Mouse (Mus musculus) MEL (cell line): ENCODE results near the gene Slc25a18. TPM values are rescaled to one million over a fixed set of nuclear protein-coding genes. Genes with fewer than 3 reads are reported as not detected.

Experiments used
- DNase-seq: peaks from one replicate; pipeline ENCODE4 v3.0.0; 2011; ENCODE audit warnings: low read depth, low spot score
- H3K27ac ChIP-seq: 2 replicates; pipeline ENCODE4 v1.5.1; 2012; ENCODE audit warnings: low read depth, mild to moderate bottlenecking, control low read depth, low read length, moderate library complexity; ENCODE audit not compliant: control insufficient read depth
- H3K27me3 ChIP-seq, 2 experiments: fragments of 150-350 bp in 1 of 2; sonication (generic) in 1 of 2; 2 replicates each; pipeline ENCODE4 v1.6.1; 2012; ENCODE audit warnings: low read length in 2 of 2, mild to moderate bottlenecking in 2 of 2, improper control_type of control experiment in 1 of 2, moderate library complexity in 1 of 2; ENCODE audit not compliant: insufficient read depth in 2 of 2, control insufficient read depth in 1 of 2
- H3K36me3 ChIP-seq, 2 experiments: 2 replicates each; pipeline ENCODE4 v1.6.1; 2012 to 2014; ENCODE audit warnings: low read length in 2 of 2, improper control_type of control experiment in 1 of 2, inconsistent platforms in 1 of 2, mild to moderate bottlenecking in 1 of 2; ENCODE audit not compliant: insufficient read depth in 2 of 2, control insufficient read depth in 1 of 2
- H3K4me1 ChIP-seq, 2 experiments: fragments of 150-350 bp in 1 of 2; sonication (generic) in 1 of 2; 2 replicates each; pipeline ENCODE4 v1.6.1; 2012; ENCODE audit warnings: low read length in 2 of 2, improper control_type of control experiment in 1 of 2, mild to moderate bottlenecking in 1 of 2; ENCODE audit not compliant: insufficient read depth in 2 of 2, control insufficient read depth in 1 of 2
- H3K4me3 ChIP-seq, 2 experiments: fragments of 150-350 bp in 1 of 2; sonication (generic) in 1 of 2; 2 replicates each; pipeline ENCODE4 v1.5.1; 2012; ENCODE audit warnings: low read depth in 2 of 2, low read length in 2 of 2, mild to moderate bottlenecking in 2 of 2, moderate library complexity in 2 of 2, control low read depth in 1 of 2, improper control_type of control experiment in 1 of 2; ENCODE audit not compliant: control insufficient read depth in 1 of 2, insufficient read depth in 1 of 2
- H3K79me2 ChIP-seq: 2 replicates; pipeline ENCODE4 v1.6.1; 2012; ENCODE audit warnings: mild to moderate bottlenecking, low read length, moderate library complexity; ENCODE audit not compliant: control insufficient read depth, poor library complexity, insufficient read depth
- H3K9ac ChIP-seq: 2 replicates; pipeline ENCODE4 v1.6.1; 2012; ENCODE audit warnings: low read depth, mild to moderate bottlenecking, control low read depth, low read length, moderate library complexity; ENCODE audit not compliant: control insufficient read depth, poor library complexity, severe bottlenecking
- H3K9me3 ChIP-seq: fragments of 150-350 bp; sonication (generic); replicated peaks from 2 replicates; pipeline ENCODE4 v1.6.1; 2012; ENCODE audit warnings: mild to moderate bottlenecking, low read length, improper control_type of control experiment, moderate library complexity; ENCODE audit not compliant: insufficient read depth
- BHLHE40 ChIP-seq: IDR thresholded peaks from 2 replicates; pipeline ENCODE4 v1.6.1; 2012; ENCODE audit warnings: low read depth, mild to moderate bottlenecking, inconsistent platforms, low read length, improper control_type of control experiment, borderline replicate concordance
- CHD1 ChIP-seq: IDR thresholded peaks from 2 replicates; pipeline ENCODE4 v1.6.1; 2012; ENCODE audit warnings: low read depth, mild to moderate bottlenecking, inconsistent platforms, low read length, improper control_type of control experiment
- CHD2 ChIP-seq: IDR thresholded peaks from 2 replicates; pipeline ENCODE4 v1.6.1; 2011; ENCODE audit warnings: low read length, improper control_type of control experiment
- CTCF ChIP-seq, 3 experiments: IDR thresholded peaks in 2 of 3; conservative IDR thresholded peaks in 1 of 3; 2 replicates each; pipeline ENCODE4 v1.5.1; 2011 to 2012; ENCODE audit warnings: low read length in 3 of 3, low read depth in 2 of 3, mild to moderate bottlenecking in 2 of 3, improper control_type of control experiment in 1 of 3, inconsistent platforms in 1 of 3, mixed read lengths in 1 of 3, moderate library complexity in 1 of 3; ENCODE audit not compliant: control insufficient read depth in 1 of 3, insufficient read depth in 1 of 3, poor library complexity in 1 of 3, severe bottlenecking in 1 of 3
- E2F4 ChIP-seq: IDR thresholded peaks from 2 replicates; pipeline ENCODE4 v1.6.1; 2011; ENCODE audit warnings: low read depth, low read length, improper control_type of control experiment, borderline replicate concordance
- ELF1 ChIP-seq: IDR thresholded peaks from 2 replicates; pipeline ENCODE4 v1.6.1; 2014; ENCODE audit warnings: low read depth, mild to moderate bottlenecking, inconsistent platforms, low read length, improper control_type of control experiment, moderate library complexity
- EP300 ChIP-seq, 2 experiments: IDR thresholded peaks; 2 replicates each; pipeline ENCODE4 v1.6.1; 2011; ENCODE audit warnings: improper control_type of control experiment in 2 of 2, low read length in 2 of 2, low read depth in 1 of 2, mild to moderate bottlenecking in 1 of 2
- ETS1 ChIP-seq: IDR thresholded peaks from 2 replicates; pipeline ENCODE4 v1.6.1; 2012; ENCODE audit warnings: low read depth, mild to moderate bottlenecking, inconsistent platforms, low read length, improper control_type of control experiment, moderate library complexity
- GABPA ChIP-seq: IDR thresholded peaks from 2 replicates; pipeline ENCODE4 v1.6.1; 2012; ENCODE audit warnings: low read depth, mild to moderate bottlenecking, inconsistent platforms, low read length, improper control_type of control experiment, moderate library complexity
- GATA1 ChIP-seq: IDR thresholded peaks from 2 replicates; pipeline ENCODE4 v1.6.1; 2011; ENCODE audit warnings: low read depth, low read length, improper control_type of control experiment
- HCFC1 ChIP-seq: IDR thresholded peaks from 2 replicates; pipeline ENCODE4 v1.6.1; 2012; ENCODE audit warnings: low read depth, mild to moderate bottlenecking, inconsistent platforms, low read length, improper control_type of control experiment, moderate library complexity
- JUND ChIP-seq: IDR thresholded peaks from 2 replicates; pipeline ENCODE4 v1.6.1; 2011; ENCODE audit warnings: low read depth, mild to moderate bottlenecking, improper control_type of control experiment, low read length
- KAT2A ChIP-seq: conservative IDR thresholded peaks from 2 replicates; pipeline ENCODE4 v1.6.1; 2012; ENCODE audit warnings: low read depth, low read length, improper control_type of control experiment, inconsistent platforms
- MAFK ChIP-seq: IDR thresholded peaks from 2 replicates; pipeline ENCODE4 v1.6.1; 2011; ENCODE audit warnings: low read depth, mild to moderate bottlenecking, low read length, improper control_type of control experiment, borderline replicate concordance
- MAX ChIP-seq: IDR thresholded peaks from 2 replicates; pipeline ENCODE4 v1.6.1; 2011; ENCODE audit warnings: low read length, improper control_type of control experiment
- MAZ ChIP-seq: IDR thresholded peaks from 2 replicates; pipeline ENCODE4 v1.6.1; 2012; ENCODE audit warnings: low read depth, mild to moderate bottlenecking, inconsistent platforms, low read length, improper control_type of control experiment
- MXI1 ChIP-seq: IDR thresholded peaks from 2 replicates; pipeline ENCODE4 v1.6.1; 2011; ENCODE audit warnings: mild to moderate bottlenecking, low read depth, low read length, improper control_type of control experiment
- MYB ChIP-seq: IDR thresholded peaks from 2 replicates; pipeline ENCODE4 v1.6.1; 2011; ENCODE audit warnings: mild to moderate bottlenecking, low read depth, low read length, improper control_type of control experiment
- MYC ChIP-seq: IDR thresholded peaks from 2 replicates; pipeline ENCODE4 v1.6.1; 2011; ENCODE audit warnings: low read depth, mild to moderate bottlenecking, low read length, improper control_type of control experiment, moderate library complexity
- NELFE ChIP-seq: IDR thresholded peaks from 2 replicates; pipeline ENCODE4 v1.6.1; 2011; ENCODE audit warnings: low read depth, low read length, improper control_type of control experiment
- NRF1 ChIP-seq: IDR thresholded peaks from 2 replicates; pipeline ENCODE4 v1.6.1; 2014; ENCODE audit warnings: low read depth, mild to moderate bottlenecking, inconsistent platforms, low read length, improper control_type of control experiment, moderate library complexity; ENCODE audit not compliant: poor library complexity, insufficient read depth, severe bottlenecking
- POLR2A ChIP-seq, 2 experiments: IDR thresholded peaks; 2 replicates each; pipeline ENCODE4 v1.6.1; 2011 to 2012; ENCODE audit warnings: low read length in 2 of 2, mild to moderate bottlenecking in 2 of 2, control low read depth in 1 of 2, improper control_type of control experiment in 1 of 2, low read depth in 1 of 2, moderate library complexity in 1 of 2; ENCODE audit not compliant: control insufficient read depth in 1 of 2, insufficient read depth in 1 of 2, poor library complexity in 1 of 2
- POLR2AphosphoS2 ChIP-seq: IDR thresholded peaks from 2 replicates; pipeline ENCODE4 v1.6.1; 2011; ENCODE audit warnings: low read length, improper control_type of control experiment
- POLR2AphosphoS5 ChIP-seq: IDR thresholded peaks from 2 replicates; pipeline ENCODE4 v1.6.1; 2012; ENCODE audit warnings: low read depth, borderline replicate concordance, mild to moderate bottlenecking, inconsistent platforms, low read length, moderate library complexity, mixed read lengths
- RAD21 ChIP-seq: IDR thresholded peaks from 2 replicates; pipeline ENCODE4 v1.6.1; 2011; ENCODE audit warnings: mild to moderate bottlenecking, low read depth, low read length, improper control_type of control experiment
- RCOR1 ChIP-seq: IDR thresholded peaks from 2 replicates; pipeline ENCODE4 v1.6.1; 2012; ENCODE audit warnings: low read depth, mild to moderate bottlenecking, inconsistent platforms, low read length, improper control_type of control experiment
- SIN3A ChIP-seq: IDR thresholded peaks from 2 replicates; pipeline ENCODE4 v1.6.1; 2012; ENCODE audit warnings: low read length, improper control_type of control experiment, inconsistent platforms
- SMC3 ChIP-seq: IDR thresholded peaks from 2 replicates; pipeline ENCODE4 v1.6.1; 2011; ENCODE audit warnings: low read depth, low read length, improper control_type of control experiment
- TAL1 ChIP-seq: IDR thresholded peaks from 2 replicates; pipeline ENCODE4 v1.6.1; 2012; ENCODE audit warnings: mild to moderate bottlenecking, inconsistent platforms, low read length, moderate library complexity, mixed read lengths
- TBP ChIP-seq: IDR thresholded peaks from 2 replicates; pipeline ENCODE4 v1.8.0; 2011; ENCODE audit warnings: low read depth, low read length, improper control_type of control experiment
- TCF12 ChIP-seq: IDR thresholded peaks from 2 replicates; pipeline ENCODE4 v1.6.1; 2014; ENCODE audit warnings: low read depth, mild to moderate bottlenecking, inconsistent platforms, low read length, improper control_type of control experiment, moderate library complexity
- UBTF ChIP-seq: IDR thresholded peaks from 2 replicates; pipeline ENCODE4 v1.6.1; 2012; ENCODE audit warnings: low read depth, mild to moderate bottlenecking, inconsistent platforms, low read length, improper control_type of control experiment, moderate library complexity, borderline replicate concordance; ENCODE audit not compliant: insufficient read depth
- USF1 ChIP-seq: IDR thresholded peaks from 2 replicates; pipeline ENCODE4 v1.6.1; 2014; ENCODE audit warnings: low read depth, mild to moderate bottlenecking, inconsistent platforms, low read length, improper control_type of control experiment, moderate library complexity
- ZC3H11A ChIP-seq: IDR thresholded peaks from 2 replicates; pipeline ENCODE4 v1.6.1; 2012; ENCODE audit warnings: low read depth, mild to moderate bottlenecking, inconsistent platforms, low read length, improper control_type of control experiment
- ZKSCAN1 ChIP-seq: IDR thresholded peaks from 2 replicates; pipeline ENCODE4 v1.6.1; 2012; ENCODE audit warnings: low read depth, mild to moderate bottlenecking, inconsistent platforms, low read length, improper control_type of control experiment, moderate library complexity
- ZMIZ1 ChIP-seq: IDR thresholded peaks from 2 replicates; pipeline ENCODE4 v1.6.1; 2012; ENCODE audit warnings: low read depth, mild to moderate bottlenecking, inconsistent platforms, low read length, improper control_type of control experiment, moderate library complexity
- ZNF384 ChIP-seq: IDR thresholded peaks from 2 replicates; pipeline ENCODE4 v1.6.1; 2012; ENCODE audit warnings: low read depth, mild to moderate bottlenecking, inconsistent platforms, low read length, improper control_type of control experiment
- polyA plus RNA-seq, 2 experiments: library from polyadenylated mRNA; stranded (reverse) in 1 of 2; unstranded in 1 of 2; fragments of >175 nt in 1 of 2; fragments of >200 nt in 1 of 2; gene quantifications; 2 replicates each; pipeline versions ENCODE4 v1.2.1 to v1.2.4; 2012; ENCODE audit warnings: low replicate concordance in 2 of 2, low read depth in 1 of 2; ENCODE audit not compliant: insufficient read length in 2 of 2, insufficient read depth in 1 of 2, missing spikeins in 1 of 2
- total RNA-seq: library from RNA; depleted of rRNA; stranded (reverse); fragments of 300-350 nt; gene quantifications from 2 replicates; pipeline ENCODE4 v1.2.3, GENCODE M21; 2012

Gene Slc25a18
- total and polyA plus RNA-seq, 3 experiments, result 0.12 to 0.57 TPM; not detected in 1

GRCm38 (mm10) chr6:120830056-120830455 lies 56.7 kb downstream of the Slc25a18 start:
- H3K27me3 ChIP-seq, result no peaks in the 10 kb centered on the region
- H3K4me3 ChIP-seq, result no peak overlapping the region
- peak; percentile 80 for DNase-seq
- peak; percentile 88 for TF ChIP-seq ETS1
- peak; percentile 89 for TF ChIP-seq GATA1
- TF ChIP-seq HCFC1, result no peak
- TF ChIP-seq KAT2A, result no peak; the same call in 1 of the 2 replicates
- TF ChIP-seq CHD1, result no peak
- TF ChIP-seq SMC3, result peak; percentile 17; the same call in 1 of the 2 replicates
- no peak for TF ChIP-seq POLR2A (IDR thresholded peaks at IDR 0.05; ENCODE audit: control insufficient read depth in 1 of 2, insufficient read depth in 1 of 2, low read depth in 1 of 2, low read length in 2 of 2, poor library complexity in 1 of 2)
- TF ChIP-seq CHD2, result no peak
- TF ChIP-seq JUND, result no peak
- no peak for TF ChIP-seq GABPA
- no peak for TF ChIP-seq E2F4
- TF ChIP-seq NRF1, result 0 out of 2 replicates have a peak, but pooled peaks have one; percentile 17
- TF ChIP-seq UBTF, result no peak
- peak; percentile 57 for TF ChIP-seq MAX
- no peak for TF ChIP-seq POLR2AphosphoS5
- peak; percentile 97 for TF ChIP-seq TCF12
- no peak for TF ChIP-seq ZKSCAN1
- no peak for TF ChIP-seq ZC3H11A
- TF ChIP-seq ELF1, result no peak
- peak; percentile 75 for TF ChIP-seq TAL1
- TF ChIP-seq MAZ, result 0 out of 2 replicates have a peak, but pooled peaks have one; percentile 56
- TF ChIP-seq RCOR1, result peak; percentile 74; the same call in 1 of the 2 replicates
- TF ChIP-seq TBP, result peak; percentile 59; the same call in 1 of the 2 replicates
- peak; percentile 49; the same call in 1 of the 2 replicates for TF ChIP-seq MYB
- TF ChIP-seq ZNF384, result peak; percentile 80
- TF ChIP-seq USF1, result peak; percentile 59; the same call in 1 of the 2 replicates
- TF ChIP-seq ZMIZ1, result no peak
- peak; percentile 48; the same call in 1 of the 2 replicates for TF ChIP-seq BHLHE40
- peak; percentile 54 for TF ChIP-seq MXI1
- TF ChIP-seq POLR2AphosphoS2, result no peak
- no peak for TF ChIP-seq MYC
- peak; percentile 88 for TF ChIP-seq SIN3A
- TF ChIP-seq MAFK, result no peak
- no peak for TF ChIP-seq NELFE
- peak in 1 of 3 experiments; percentile 26; a peak in 1 of 6 replicates for TF ChIP-seq CTCF (IDR thresholded peaks at IDR 0.05 in 2 of 3, conservative IDR thresholded peaks at IDR 0.05 in 1 of 3; ENCODE audit: control insufficient read depth in 1 of 3, insufficient read depth in 1 of 3, low read depth in 2 of 3, low read length in 3 of 3, poor library complexity in 1 of 3, severe bottlenecking in 1 of 3)
- no peak for TF ChIP-seq RAD21
- peak; percentile 89 to 95 for TF ChIP-seq EP300 (IDR thresholded peaks at IDR 0.05; ENCODE audit: low read depth in 1 of 2, low read length in 2 of 2)
- H3K27ac ChIP-seq, result peak overlapping the region; percentile 53
- H3K79me2 ChIP-seq, result no peaks in the 10 kb centered on the region
- H3K9ac ChIP-seq, result no peak overlapping the region
- H3K36me3 ChIP-seq, result peaks cover 0 to 37% of the 10 kb centered on the region in 2 experiments; a peak in 2 of 4 replicates
- no peaks in the 10 kb centered on the region for H3K9me3 ChIP-seq
- peaks cover 28 to 34% of the 10 kb centered on the region in 2 experiments for H3K4me1 ChIP-seq
